Comparison of ENCODE assay signal across 21 mouse cellular contexts in the genomic region with DNA sequence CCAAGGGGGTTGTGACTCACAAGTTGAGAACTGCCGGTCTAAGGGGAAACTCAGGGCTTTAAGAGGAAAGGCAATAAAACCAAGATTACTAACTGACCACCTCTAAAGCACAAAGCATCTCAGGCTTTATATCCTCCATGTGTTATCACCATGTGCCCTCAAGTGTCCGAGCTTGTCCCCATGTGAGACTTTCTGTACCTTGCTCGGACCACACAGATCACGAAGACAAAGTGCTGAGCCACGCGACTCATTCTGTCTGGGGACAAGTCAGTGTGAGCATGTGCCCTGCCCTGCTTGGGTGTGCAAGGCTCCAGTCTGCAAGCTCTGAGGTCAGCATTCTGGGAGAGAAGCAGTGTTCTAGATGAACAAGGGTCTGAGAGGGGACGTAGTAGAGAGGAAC.
"Had no signal": no experiment of that assay in that cellular context is flagged by ENCODE, and none has a peak within 500 bp of the region (broad histone marks: within the 10 kb centered on the region; RNA-seq: fewer than 3 reads in every experiment).

No protein-coding gene starts in this region.

- DNase-seq: gastrocnemius, adult 2 months; gastrocnemius, postnatal 10 days; gastrocnemius, postnatal 25 days; heart, adult 2 months; heart, postnatal 10 days; heart, postnatal 4 days; kidney, adult 18-20 months; kidney, adult 8-10 months; kidney, postnatal 10 days; kidney, postnatal 25 days; kidney, postnatal 4 days; liver had no signal

- H3K4me3 ChIP-seq: gastrocnemius, adult 2 months; heart, adult 2 months; heart, embryonic 10.5 days; heart, embryonic 12.5 days; hindbrain, embryonic 10.5 days; hindbrain, embryonic 12.5 days; intestine, embryonic 15.5 days; layer of hippocampus, adult 2 months; left cerebral cortex, adult 2 months; limb, embryonic 10.5 days; limb, embryonic 12.5 days had no signal

- H3K27me3 ChIP-seq: heart, embryonic 12.5 days; hindbrain, embryonic 12.5 days; intestine, embryonic 15.5 days had no signal

- H3K36me3 ChIP-seq: heart, embryonic 10.5 days; heart, embryonic 12.5 days; hindbrain, embryonic 10.5 days; hindbrain, embryonic 12.5 days; intestine, embryonic 15.5 days; limb, embryonic 10.5 days; limb, embryonic 12.5 days had no signal
